Mouse (Mus musculus): Measurements from ENCODE around the gene Magea8. TPM values are rescaled to one million over a fixed set of nuclear protein-coding genes. Genes with fewer than 3 reads are reported as not detected.

The Magea8 gene
- polyA plus RNA-seq (2015; fragmentation: Nextera tagmentation; extraction: Ambion mirVana) = not detected in 2 replicates

DNA sequence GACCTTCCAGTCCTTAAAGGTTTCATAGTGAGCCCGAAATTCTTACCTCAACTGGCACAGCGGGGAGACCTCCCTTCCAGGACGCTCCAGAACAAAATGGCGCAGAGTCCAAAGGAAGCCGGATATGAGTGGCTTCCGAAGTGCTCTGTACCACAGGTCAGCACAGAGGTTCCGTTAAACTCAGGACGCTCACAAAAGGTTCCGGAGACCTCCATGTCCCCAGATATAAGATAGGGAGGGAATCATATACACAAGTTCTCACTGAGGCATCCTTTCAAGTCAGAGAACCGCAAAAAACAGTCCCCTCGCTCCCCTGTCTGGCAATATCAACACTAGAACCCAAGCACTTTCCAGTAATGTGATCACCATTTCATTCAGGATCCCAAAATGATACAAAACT, at the start of gene Magea8:
Magea8 (minus strand) TSS at position 101 of the 400 bp plus-strand sequence.

DNA sequence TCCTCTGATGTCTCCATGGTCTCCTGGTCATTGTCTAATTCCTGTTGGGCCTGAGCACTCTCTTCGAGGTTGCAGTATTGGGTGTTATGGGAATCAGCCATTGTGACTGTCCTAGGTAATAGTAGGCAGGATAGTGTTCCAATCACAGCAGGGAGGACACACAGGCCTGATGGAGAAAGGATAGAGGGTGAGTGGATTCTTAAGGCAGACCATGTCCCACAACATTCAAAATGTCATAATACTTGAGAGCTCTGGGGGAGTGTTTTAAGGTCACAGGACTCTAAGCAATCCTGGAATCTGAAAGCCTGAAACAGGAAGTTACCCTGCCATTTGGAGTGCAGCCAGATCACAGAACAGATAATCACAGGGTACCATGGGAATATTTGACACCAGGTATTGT, 46.2 kb downstream of the Magea8 start, which contains the start of gene Magea3:
Magea3 (minus strand) TSS at position 101 of the 400 bp plus-strand sequence.

DNA sequence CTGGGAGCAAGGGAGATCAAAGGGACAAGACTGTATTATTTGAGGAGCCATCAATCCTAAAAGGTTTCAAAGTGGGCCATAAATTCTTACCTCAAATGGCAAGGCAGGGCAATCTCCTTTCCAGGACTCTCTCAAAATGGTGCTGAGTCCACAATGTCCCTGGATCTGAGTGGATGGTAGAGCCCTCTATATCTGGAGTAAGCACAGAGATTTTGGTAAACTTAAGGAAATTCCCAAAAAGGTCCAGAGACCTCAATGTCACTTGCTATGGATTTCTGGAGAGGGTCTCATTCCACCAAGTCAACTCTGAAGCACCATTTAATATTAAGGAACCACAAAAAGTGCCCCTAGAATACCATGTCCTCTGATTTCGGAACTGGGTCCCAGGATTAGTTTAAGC, 59.8 kb downstream of the Magea8 start, which contains the start of gene Magea6:
Magea6 (minus strand) TSS at position 101 of the 400 bp plus-strand sequence.

Other genes with a start within 250 kb of the Magea8 start
- gene Cldn34b1, start 105.6 kb downstream of the Magea8 start, polyA plus RNA-seq (2015; fragmentation: Nextera tagmentation; extraction: Ambion mirVana) = not detected in 2 replicates
- not detected in 2 replicates for gene Magea6, start 59.9 kb downstream of the Magea8 start, polyA plus RNA-seq (2015; fragmentation: Nextera tagmentation; extraction: Ambion mirVana)
- not detected in 2 replicates for gene Magea3, start 46.3 kb downstream of the Magea8 start, polyA plus RNA-seq (2015; fragmentation: Nextera tagmentation; extraction: Ambion mirVana)
- not detected in 2 replicates for gene Magea5, start 67.3 kb upstream of the Magea8 start, polyA plus RNA-seq (2015; fragmentation: Nextera tagmentation; extraction: Ambion mirVana)
- gene Magea1, start 93.9 kb upstream of the Magea8 start, polyA plus RNA-seq (2015; fragmentation: Nextera tagmentation; extraction: Ambion mirVana) = not detected in 2 replicates
- gene Magea2, start 97.8 kb upstream of the Magea8 start, polyA plus RNA-seq (2015; fragmentation: Nextera tagmentation; extraction: Ambion mirVana) = not detected in 2 replicates
- not detected in 2 replicates for gene Cldn34b2, start 132.6 kb upstream of the Magea8 start, polyA plus RNA-seq (2015; fragmentation: Nextera tagmentation; extraction: Ambion mirVana)
- 360 and 519 TPM in 2 replicates for gene Sat1, start 220.6 kb upstream of the Magea8 start, polyA plus RNA-seq (2015; fragmentation: Nextera tagmentation; extraction: Ambion mirVana)

Measured in adrenal gland, postnatal 0 days (tissue).